Mouse (Mus musculus) lung, embryonic 15.5 days (tissue): ENCODE measurements at regions not wholly inside any gene's neighbourhood (a gene's known extent, or its start where the extent isn't known, plus 50 kb on each side); places are given as distances from the start of the nearest gene placed in this dataset.
A peak's percentile ranks its signal among the peaks of the same experiment; 100 is the strongest.

ENCODE experiments used
- ATAC-seq: fragments of 200-750 bp; cut with Nextera tagmentation; 2 replicates; pipeline ENCODE4 v1.8.0; 2017; ENCODE audit warnings: moderate number of reproducible peaks, borderline replicate concordance; ENCODE audit not compliant: low FRiP score, low TSS enrichment; ENCODE audit errors: extremely low read depth
- H3K27ac ChIP-seq: fragments of 300-500 bp; sonication (generic); 2 replicates; pipeline ENCODE4 v1.5.1; 2015; ENCODE audit warnings: moderate library complexity, mild to moderate bottlenecking, inconsistent platforms
- H3K27me3 ChIP-seq: fragments of 300-500 bp; sonication (generic); 2 replicates; pipeline ENCODE4 v1.6.1; 2015; ENCODE audit warnings: inconsistent platforms
- H3K36me3 ChIP-seq: fragments of 300-500 bp; sonication (generic); 2 replicates; pipeline ENCODE4 v1.6.1; 2015; ENCODE audit warnings: inconsistent platforms
- H3K4me1 ChIP-seq: fragments of 300-500 bp; sonication (generic); 2 replicates; pipeline ENCODE4 v1.6.1; 2015; ENCODE audit warnings: inconsistent platforms
- H3K4me2 ChIP-seq: fragments of 300-500 bp; sonication (generic); 2 replicates; pipeline ENCODE4 v1.6.1; 2015; ENCODE audit warnings: inconsistent platforms, mild to moderate bottlenecking, moderate library complexity
- H3K4me3 ChIP-seq: fragments of 300-500 bp; sonication (generic); 2 replicates; pipeline ENCODE4 v1.5.1; 2015; ENCODE audit warnings: mild to moderate bottlenecking, inconsistent platforms
- H3K9ac ChIP-seq: fragments of 300-500 bp; sonication (generic); 2 replicates; pipeline ENCODE4 v1.6.1; 2015; ENCODE audit warnings: inconsistent platforms
- H3K9me3 ChIP-seq: fragments of 300-500 bp; sonication (generic); 2 replicates; pipeline ENCODE4 v1.6.1; 2016; ENCODE audit warnings: inconsistent platforms
- WGBS: fragments of 180-500 bp; shearing (Covaris S2); methylation state at CpG from one replicate; pipeline ENCODE4 v1.1.7; 2015; 5-methylcytosine and 5-hydroxymethylcytosine counted together

GRCm38 (mm10) chr8:9152313-9152925 is 462.1 kb upstream of the Arglu1 start:
- Histone ChIP-seq H3K36me3 (no peaks in the 10 kb centered on the region), H3K9me3 (no peaks in the 10 kb centered on the region), H3K9ac (no peak overlapping the region), H3K4me3 (no peak overlapping the region), H3K4me2 (no peak overlapping the region), H3K27ac (no peak overlapping the region), H3K4me1 (peaks cover 2% of the 10 kb centered on the region; the same call in 1 of the 2 replicates), H3K27me3 (no peaks in the 10 kb centered on the region)
- 64% methylated on average over 20 of the region's 20 CpGs for WGBS
- no peak for ATAC-seq

GRCm38 (mm10) chr8:9144362-9144761 is 454.0 kb upstream of the Arglu1 start:
- 77% methylated on average over 3 of the region's 3 CpGs for WGBS
- no peaks in the 10 kb centered on the region for H3K9me3 ChIP-seq
- no peak overlapping the region for H3K9ac ChIP-seq
- no peak overlapping the region for H3K4me3 ChIP-seq
- no peak overlapping the region for H3K27ac ChIP-seq
- no peaks in the 10 kb centered on the region for H3K36me3 ChIP-seq
- no peaks in the 10 kb centered on the region for H3K4me1 ChIP-seq
- ATAC-seq: no peak
- no peak overlapping the region for H3K4me2 ChIP-seq
- H3K27me3 ChIP-seq: no peaks in the 10 kb centered on the region

- H3K9ac ChIP-seq: no peak overlapping the region
- H3K4me2 ChIP-seq: no peak overlapping the region
- ATAC-seq: no peak
- no peak overlapping the region for H3K4me3 ChIP-seq
- 47% methylated on average over 3 of the region's 3 CpGs for WGBS
- no peaks in the 10 kb centered on the region for H3K4me1 ChIP-seq
- no peaks in the 10 kb centered on the region for H3K36me3 ChIP-seq
- H3K9me3 ChIP-seq: no peaks in the 10 kb centered on the region
- no peaks in the 10 kb centered on the region for H3K27me3 ChIP-seq
- H3K27ac ChIP-seq: no peak overlapping the region
Observed at GRCm38 (mm10) chr8:9139781-9140180, 449.5 kb upstream of the Arglu1 start.

GRCm38 (mm10) chr8:9139059-9139620 is 448.8 kb upstream of the Arglu1 start:
- 63% methylated on average over 3 of the region's 3 CpGs for WGBS

GRCm38 (mm10) chr8:9133758-9134157 is 443.4 kb upstream of the Arglu1 start:
- H3K27me3 ChIP-seq: no peaks in the 10 kb centered on the region
- no peaks in the 10 kb centered on the region for H3K36me3 ChIP-seq
- no peak overlapping the region for H3K4me3 ChIP-seq
- H3K4me2 ChIP-seq: no peak overlapping the region
- H3K9me3 ChIP-seq: no peaks in the 10 kb centered on the region
- no peak overlapping the region for H3K9ac ChIP-seq
- WGBS: 47% methylated on average over 7 of the region's 7 CpGs
- no peak for ATAC-seq
- no peaks in the 10 kb centered on the region for H3K4me1 ChIP-seq
- H3K27ac ChIP-seq: no peak overlapping the region

More at GRCm38 (mm10) chr8:9139059-9139620, 448.8 kb upstream of the Arglu1 start:
- Histone ChIP-seq H3K4me2 (no peak overlapping the region), H3K9me3 (no peaks in the 10 kb centered on the region), H3K4me3 (no peak overlapping the region), H3K9ac (no peak overlapping the region), H3K27me3 (no peaks in the 10 kb centered on the region), H3K27ac (no peak overlapping the region), H3K36me3 (no peaks in the 10 kb centered on the region), H3K4me1 (no peaks in the 10 kb centered on the region)
- no peak for ATAC-seq

- Histone ChIP-seq H3K4me1 (no peaks in the 10 kb centered on the region), H3K9ac (no peak overlapping the region), H3K36me3 (no peaks in the 10 kb centered on the region), H3K4me3 (no peak overlapping the region), H3K9me3 (no peaks in the 10 kb centered on the region), H3K27ac (no peak overlapping the region), H3K27me3 (no peaks in the 10 kb centered on the region), H3K4me2 (no peak overlapping the region)
- WGBS: 74% methylated on average over 5 of the region's 5 CpGs
- no peak for ATAC-seq
Observed at GRCm38 (mm10) chr8:9132612-9133218, 442.4 kb upstream of the Arglu1 start.

- no peak for ATAC-seq
- no peak overlapping the region for H3K9ac ChIP-seq
- no peak overlapping the region for H3K4me2 ChIP-seq
- no peak overlapping the region for H3K27ac ChIP-seq
- no peaks in the 10 kb centered on the region for H3K36me3 ChIP-seq
- no peaks in the 10 kb centered on the region for H3K4me1 ChIP-seq
- no peaks in the 10 kb centered on the region for H3K27me3 ChIP-seq
- H3K9me3 ChIP-seq: no peaks in the 10 kb centered on the region
- 65% methylated on average over 4 of the region's 4 CpGs for WGBS
- H3K4me3 ChIP-seq: no peak overlapping the region
Observed at GRCm38 (mm10) chr8:9131249-9131648, 440.9 kb upstream of the Arglu1 start.

GRCm38 (mm10) chr8:9124503-9124902 is 434.2 kb upstream of the Arglu1 start:
- Histone ChIP-seq H3K4me2 (no peak overlapping the region), H3K4me1 (no peaks in the 10 kb centered on the region), H3K9ac (no peak overlapping the region), H3K36me3 (no peaks in the 10 kb centered on the region), H3K27me3 (no peaks in the 10 kb centered on the region), H3K27ac (no peak overlapping the region), H3K4me3 (no peak overlapping the region), H3K9me3 (no peaks in the 10 kb centered on the region)
- ATAC-seq: no peak
- 73% methylated on average over 4 of the region's 4 CpGs for WGBS

GRCm38 (mm10) chr8:9117809-9118737 is 427.8 kb upstream of the Arglu1 start:
- Histone ChIP-seq H3K9ac (no peak overlapping the region), H3K27ac (no peak overlapping the region), H3K27me3 (no peaks in the 10 kb centered on the region), H3K4me3 (no peak overlapping the region), H3K4me2 (no peak overlapping the region), H3K36me3 (no peaks in the 10 kb centered on the region), H3K4me1 (no peaks in the 10 kb centered on the region), H3K9me3 (no peaks in the 10 kb centered on the region)
- ATAC-seq: no peak
- 78% methylated on average over 27 of the region's 27 CpGs for WGBS

GRCm38 (mm10) chr8:9095980-9096379 is 405.7 kb upstream of the Arglu1 start:
- no peaks in the 10 kb centered on the region for H3K27me3 ChIP-seq
- no peak overlapping the region for H3K27ac ChIP-seq
- 31% methylated on average over 5 of the region's 5 CpGs for WGBS
- H3K4me1 ChIP-seq: peaks cover 15% of the 10 kb centered on the region
- no peak for ATAC-seq
- H3K9me3 ChIP-seq: no peaks in the 10 kb centered on the region
- no peak overlapping the region for H3K4me2 ChIP-seq
- no peak overlapping the region for H3K9ac ChIP-seq
- no peaks in the 10 kb centered on the region for H3K36me3 ChIP-seq
- no peak overlapping the region for H3K4me3 ChIP-seq

GRCm38 (mm10) chr8:9094002-9094401 is 403.7 kb upstream of the Arglu1 start:
- Histone ChIP-seq H3K9me3 (no peaks in the 10 kb centered on the region), H3K27ac (peak overlapping the region; percentile 34), H3K4me2 (no peak overlapping the region), H3K36me3 (no peaks in the 10 kb centered on the region), H3K4me3 (no peak overlapping the region), H3K4me1 (peaks cover 15% of the 10 kb centered on the region), H3K9ac (no peak overlapping the region), H3K27me3 (no peaks in the 10 kb centered on the region)
- ATAC-seq: 0 out of 2 replicates have a peak, but pooled peaks have one; percentile 19
- 20% methylated on average over 9 of the region's 9 CpGs for WGBS

- Histone ChIP-seq H3K4me1 (peaks cover 15% of the 10 kb centered on the region), H3K4me3 (no peak overlapping the region), H3K4me2 (no peak overlapping the region), H3K27ac (no peak overlapping the region), H3K9me3 (no peaks in the 10 kb centered on the region), H3K27me3 (no peaks in the 10 kb centered on the region), H3K9ac (no peak overlapping the region), H3K36me3 (no peaks in the 10 kb centered on the region)
- ATAC-seq: no peak
- WGBS: 23% methylated on average over 4 of the region's 4 CpGs
Observed at GRCm38 (mm10) chr8:9093356-9093755, 403.0 kb upstream of the Arglu1 start.
